Mouse (Mus musculus) bone marrow macrophage, adult 2 months (primary cell): ENCODE measurements around the gene Atp5j.

ENCODE experiments used
- CTCF ChIP-seq: IDR thresholded peaks from 2 replicates; pipeline ENCODE4 v1.5.1; 2012; ENCODE audit warnings: low read depth, mild to moderate bottlenecking, low read length, moderate library complexity
- POLR2A ChIP-seq: IDR thresholded peaks from 2 replicates; pipeline ENCODE4 v1.6.1; 2012; ENCODE audit warnings: mild to moderate bottlenecking, low read depth, low read length, borderline replicate concordance

- no peak for TF ChIP-seq CTCF
- TF ChIP-seq POLR2A, result no peak
These were observed 30.6 kb downstream of the Atp5j start for GRCm38 (mm10) chr16:84804866-84805265.
